Mouse (Mus musculus) small intestine, adult 2 months (tissue): ENCODE data around the gene Ift43. TPM values are rescaled to one million over a fixed set of nuclear protein-coding genes. Genes with fewer than 3 reads are reported as not detected.

Source experiments
- H3K27ac ChIP-seq: fragments of 200-500 bp; 2 replicates; pipeline ENCODE4 v1.5.1; 2012; ENCODE audit warnings: low read depth, low read length, control low read depth, inconsistent platforms; ENCODE audit not compliant: insufficient read depth
- H3K27me3 ChIP-seq: fragments of 200-500 bp; 2 replicates; pipeline ENCODE4 v1.6.1; 2012; ENCODE audit warnings: mild to moderate bottlenecking, moderate library complexity, low read length, inconsistent platforms; ENCODE audit not compliant: control insufficient read depth, insufficient read depth
- H3K36me3 ChIP-seq: fragments of 200-500 bp; 2 replicates; pipeline ENCODE4 v1.6.1; 2012; ENCODE audit warnings: mild to moderate bottlenecking, low read length, control low read depth, inconsistent platforms; ENCODE audit not compliant: control insufficient read depth, insufficient read depth
- H3K4me1 ChIP-seq: fragments of 200-500 bp; 2 replicates; pipeline ENCODE4 v1.6.1; 2012; ENCODE audit warnings: low read length, inconsistent platforms, mixed read lengths; ENCODE audit not compliant: control insufficient read depth, insufficient read depth, insufficient read length
- H3K4me3 ChIP-seq: fragments of 200-500 bp; 2 replicates; pipeline ENCODE4 v1.5.1; 2012; ENCODE audit warnings: low read depth, mild to moderate bottlenecking, control low read depth, inconsistent platforms, low read length, moderate library complexity
- CTCF ChIP-seq: fragments of 200-500 bp; IDR thresholded peaks from 2 replicates; pipeline ENCODE4 v1.5.1; 2012; ENCODE audit warnings: low read depth, mild to moderate bottlenecking, control low read depth, inconsistent platforms, low read length, moderate library complexity, mixed read lengths; ENCODE audit not compliant: insufficient replicate concordance, insufficient read length; ENCODE audit errors: extremely low read depth
- POLR2A ChIP-seq: fragments of 200-500 bp; IDR thresholded peaks from 2 replicates; pipeline ENCODE4 v1.6.1; 2012; ENCODE audit warnings: low read depth, mild to moderate bottlenecking, control low read depth, inconsistent platforms, low read length, moderate library complexity
- WGBS: fragments of 180-500 bp; shearing (Covaris S2); methylation state at CpG from one replicate; pipeline ENCODE4 v1.1.7; 2018; 5-methylcytosine and 5-hydroxymethylcytosine counted together
- polyA plus RNA-seq: library from polyadenylated mRNA; depleted of rRNA; stranded (reverse); fragments of >200 nt; gene quantifications from 2 replicates; pipeline ENCODE4 v1.2.3, GENCODE M21; 2012; rRNA removed

The Ift43 gene
- polyA plus RNA-seq, 1 experiment: 15.2 TPM

DNA sequence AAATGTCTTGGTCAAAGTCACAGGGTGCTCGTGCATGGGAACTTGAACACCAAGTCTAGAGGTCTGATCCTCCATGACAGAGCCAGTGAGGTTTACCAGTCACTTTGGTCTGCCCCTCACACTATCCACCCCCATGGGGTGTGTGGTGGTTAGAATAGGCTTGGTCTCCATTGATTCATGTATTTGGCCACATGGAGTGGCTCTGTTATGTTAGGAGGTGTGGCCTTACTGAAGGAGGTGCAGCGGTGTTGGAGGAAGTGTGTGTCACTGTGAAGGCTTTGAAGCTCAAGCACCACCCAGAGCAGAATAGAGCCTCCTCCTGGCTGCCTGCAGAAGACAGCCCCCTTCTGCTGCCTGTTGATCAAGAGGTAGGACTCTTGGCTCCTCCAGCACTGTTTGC lies 99.5 kb downstream of the Ift43 start:
- Histone ChIP-seq H3K4me1 (no peaks in the 10 kb centered on the region), H3K27me3 (no peaks in the 10 kb centered on the region), H3K27ac (no peak overlapping the region), H3K4me3 (no peak overlapping the region), H3K36me3 (no peaks in the 10 kb centered on the region)
- 40% methylated on average over 2 of the region's 2 CpGs for WGBS
- TF ChIP-seq POLR2A: no peak
- TF ChIP-seq CTCF: no peak

DNA sequence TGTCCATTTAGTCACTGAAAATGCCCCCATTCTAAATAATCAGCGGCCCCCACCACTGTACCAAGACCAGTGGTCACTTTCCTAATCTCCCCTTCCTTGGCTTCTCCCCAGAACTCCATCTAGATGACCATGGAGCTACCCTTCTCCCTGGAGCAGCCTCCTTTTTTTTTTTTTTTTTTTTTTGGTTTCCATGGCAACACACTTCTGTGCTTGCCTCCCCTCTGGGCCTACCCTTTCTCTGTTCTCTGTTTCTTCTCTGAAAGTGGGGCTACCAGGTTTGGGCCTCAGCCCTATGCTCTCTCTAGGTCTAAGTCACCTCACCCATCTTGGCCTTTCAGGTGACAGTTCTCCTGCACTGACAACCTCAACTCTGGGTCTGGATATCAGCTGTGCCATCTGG lies 100.1 kb downstream of the Ift43 start:
- H3K27me3 ChIP-seq: no peaks in the 10 kb centered on the region
- TF ChIP-seq CTCF: no peak
- no peak for TF ChIP-seq POLR2A
- no peaks in the 10 kb centered on the region for H3K36me3 ChIP-seq
- H3K27ac ChIP-seq: no peak overlapping the region
- WGBS: 56% methylated on average over 1 of the region's 1 CpGs
- no peak overlapping the region for H3K4me3 ChIP-seq
- H3K4me1 ChIP-seq: no peaks in the 10 kb centered on the region

DNA sequence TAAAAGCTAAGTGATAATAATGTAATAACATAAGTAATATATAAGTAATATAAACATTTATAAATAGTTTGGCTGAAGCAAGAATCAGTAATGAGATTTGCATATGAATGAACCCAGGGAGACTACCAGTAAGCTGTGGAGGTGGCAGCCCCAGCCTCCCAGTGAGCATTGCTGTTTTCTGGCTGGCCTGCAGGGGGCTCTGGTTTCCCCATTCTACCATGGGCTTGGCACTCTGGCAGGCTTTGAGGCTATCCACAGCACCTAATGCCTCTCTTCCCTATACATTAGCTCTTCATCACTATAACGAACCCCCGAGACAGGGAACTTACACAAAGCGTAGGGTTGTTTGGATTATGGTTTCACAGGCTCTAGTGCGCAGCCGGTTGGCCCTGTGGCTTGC lies 105.8 kb downstream of the Ift43 start:
- TF ChIP-seq CTCF (no peak), POLR2A (no peak)
- Histone ChIP-seq H3K4me1 (no peaks in the 10 kb centered on the region), H3K4me3 (no peak overlapping the region), H3K27ac (no peak overlapping the region), H3K36me3 (no peaks in the 10 kb centered on the region), H3K27me3 (no peaks in the 10 kb centered on the region)
- WGBS: 70% methylated on average over 5 of the region's 5 CpGs

DNA sequence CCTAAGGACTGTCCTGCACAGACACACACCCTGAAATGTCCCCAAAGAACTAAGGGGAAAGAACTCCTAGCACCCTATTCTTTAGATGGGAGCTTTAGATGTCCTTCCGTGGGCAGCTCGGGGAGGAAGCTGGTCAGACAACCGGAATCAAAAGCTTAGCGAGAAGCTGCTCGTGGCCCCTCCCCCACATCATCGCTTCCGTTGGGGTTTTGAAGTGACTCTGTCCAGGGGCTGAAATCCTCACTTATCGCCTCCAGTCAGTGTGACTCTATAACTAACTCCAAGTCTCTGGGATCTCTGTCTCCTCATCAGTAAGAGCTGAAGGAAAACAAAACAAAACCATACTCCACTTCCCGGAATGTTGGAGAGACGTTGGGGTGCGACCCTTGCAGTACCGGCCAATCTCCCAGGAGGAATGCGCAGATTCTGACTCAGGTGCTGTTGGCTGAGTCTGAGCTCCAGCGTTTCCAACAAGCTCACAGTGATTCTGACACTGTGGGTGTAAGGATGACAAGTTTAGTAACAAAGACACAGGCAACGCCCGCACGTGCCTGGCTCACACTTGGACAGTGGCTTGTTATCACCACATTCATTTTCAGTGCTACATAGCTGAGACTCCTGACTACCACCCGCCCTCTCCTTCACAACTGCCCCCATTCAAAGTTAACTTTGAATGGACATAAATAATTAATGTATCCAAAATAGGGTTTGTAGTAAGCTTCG lies 107.4 kb downstream of the Ift43 start:
- 23% methylated on average over 19 of the region's 19 CpGs for WGBS

DNA sequence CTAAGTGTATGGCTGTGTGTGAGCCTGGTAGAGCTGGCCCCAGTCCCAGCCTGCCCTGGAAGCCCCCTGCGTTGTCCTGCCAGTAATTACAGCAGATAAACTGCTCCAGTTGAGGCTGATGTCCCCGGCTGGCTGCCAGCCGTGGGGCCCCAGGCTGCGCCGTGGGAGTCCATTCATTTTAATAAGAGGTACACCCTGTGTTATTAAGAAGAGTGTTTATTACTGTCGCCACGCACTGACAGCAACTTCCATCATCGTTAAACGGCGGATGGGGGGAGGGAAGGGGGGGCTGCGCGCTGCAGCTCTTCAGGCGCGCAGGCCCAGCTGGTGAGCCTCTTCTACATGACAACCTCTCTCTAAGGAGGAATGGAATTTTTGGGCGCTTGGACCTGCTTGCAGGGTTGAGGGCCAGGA lies 109.7 kb downstream of the Ift43 start:
- H3K36me3 ChIP-seq: no peaks in the 10 kb centered on the region
- no peak for TF ChIP-seq CTCF
- TF ChIP-seq POLR2A: no peak
- H3K27ac ChIP-seq: no peak overlapping the region
- 53% methylated on average over 15 of the region's 15 CpGs for WGBS
- H3K4me3 ChIP-seq: no peak overlapping the region
- no peaks in the 10 kb centered on the region for H3K4me1 ChIP-seq
- H3K27me3 ChIP-seq: no peaks in the 10 kb centered on the region

More for the DNA sequence above, 107.4 kb downstream of the Ift43 start:
- no peak overlapping the region for H3K4me3 ChIP-seq
- H3K4me1 ChIP-seq: no peaks in the 10 kb centered on the region
- TF ChIP-seq POLR2A (no peak), CTCF (no peak)
- H3K27ac ChIP-seq: no peak overlapping the region
- H3K36me3 ChIP-seq: no peaks in the 10 kb centered on the region
- no peaks in the 10 kb centered on the region for H3K27me3 ChIP-seq

DNA sequence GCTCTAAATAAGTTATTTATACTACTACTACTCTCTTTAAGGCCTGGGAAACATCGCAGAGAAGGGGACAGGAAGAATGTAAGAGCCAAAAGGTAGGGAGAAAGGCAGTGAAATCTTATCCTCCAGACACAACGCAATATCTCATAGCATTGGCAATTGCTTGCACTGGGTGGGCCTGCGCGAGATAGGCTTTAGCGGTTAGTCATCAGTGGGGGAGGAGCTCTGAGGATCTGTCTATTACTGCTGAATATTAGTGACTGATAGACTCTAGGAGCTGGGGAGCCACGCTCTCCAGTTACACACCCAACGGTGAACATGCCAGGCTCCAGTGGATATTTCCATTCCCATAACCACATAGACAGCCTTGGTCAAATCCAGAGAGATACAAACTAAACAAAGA lies 114.6 kb downstream of the Ift43 start:
- Histone ChIP-seq H3K27me3 (no peaks in the 10 kb centered on the region), H3K4me1 (no peaks in the 10 kb centered on the region), H3K27ac (no peak overlapping the region), H3K36me3 (no peaks in the 10 kb centered on the region), H3K4me3 (no peak overlapping the region)
- no peak for TF ChIP-seq POLR2A
- 79% methylated on average over 7 of the region's 7 CpGs for WGBS

DNA sequence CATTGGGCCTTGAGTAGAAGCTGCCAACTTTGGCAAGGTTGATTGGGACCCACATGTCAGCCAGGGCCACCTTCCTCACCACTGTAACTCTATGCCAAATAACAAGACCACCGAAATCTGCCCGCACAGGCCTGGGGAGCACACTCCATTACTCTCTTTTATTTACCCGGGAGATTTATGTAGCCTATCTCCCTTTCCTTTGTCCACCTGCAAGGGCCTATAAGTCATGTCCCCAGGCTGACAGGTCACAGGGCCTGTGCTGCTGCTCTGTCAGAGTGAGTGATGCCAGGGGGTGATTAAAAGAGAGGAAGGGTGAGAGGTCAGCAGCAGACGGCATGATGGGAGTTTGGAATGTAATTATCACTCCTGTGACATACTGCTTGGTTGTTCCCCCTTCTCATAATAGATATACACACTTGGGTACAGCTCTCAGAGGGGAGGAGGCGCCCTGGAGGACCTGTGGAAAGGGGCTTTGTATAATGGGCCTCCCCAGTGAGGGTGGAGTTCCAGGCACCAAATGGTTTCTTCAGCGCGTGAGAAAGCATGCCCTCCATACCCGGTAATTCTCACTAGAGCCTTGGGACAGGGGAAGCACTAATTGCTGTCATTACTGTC lies 121.2 kb downstream of the Ift43 start:
- no peak overlapping the region for H3K27ac ChIP-seq
- H3K36me3 ChIP-seq: no peaks in the 10 kb centered on the region
- no peaks in the 10 kb centered on the region for H3K4me1 ChIP-seq
- WGBS: 30% methylated on average over 8 of the region's 8 CpGs
- no peaks in the 10 kb centered on the region for H3K27me3 ChIP-seq
- TF ChIP-seq POLR2A: no peak
- no peak for TF ChIP-seq CTCF
- H3K4me3 ChIP-seq: no peak overlapping the region

DNA sequence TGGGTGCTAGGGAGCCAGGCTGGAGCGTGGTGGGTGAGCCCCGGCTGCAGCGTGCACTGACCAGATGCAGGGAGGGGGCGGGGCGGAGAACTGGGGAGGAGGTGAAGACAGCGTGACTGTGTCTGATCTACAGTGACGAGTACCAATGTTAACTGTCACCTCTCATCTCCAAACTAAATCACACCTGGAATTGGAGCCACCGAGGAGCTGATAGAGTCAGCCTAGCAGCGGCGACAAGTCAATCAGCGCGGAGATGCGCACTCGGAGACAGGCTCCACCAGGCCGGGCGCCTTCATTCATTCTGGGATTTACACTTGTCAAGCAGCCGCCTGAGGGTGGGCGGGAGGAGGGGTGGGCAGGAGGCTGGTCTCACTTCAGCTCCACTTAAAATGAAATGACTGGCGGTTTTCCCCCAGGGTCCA lies 128.8 kb downstream of the Ift43 start:
- H3K4me1 ChIP-seq: no peaks in the 10 kb centered on the region
- H3K27ac ChIP-seq: no peak overlapping the region
- H3K27me3 ChIP-seq: peaks cover 13% of the 10 kb centered on the region
- TF ChIP-seq CTCF (no peak), POLR2A (no peak)
- H3K4me3 ChIP-seq: no peak overlapping the region
- H3K36me3 ChIP-seq: no peaks in the 10 kb centered on the region
- 7% methylated on average over 19 of the region's 19 CpGs for WGBS

Other genes starting within 250 kb of the Ift43 start
- gene Tgfb3, start 3.5 kb upstream of the Ift43 start, polyA plus RNA-seq: 2.9 and 3.2 TPM in 2 replicates
- 2.3 and 4.3 TPM in 2 replicates for gene Gpatch2l, start 159.3 kb downstream of the Ift43 start, polyA plus RNA-seq